In genomic region chr11:98589306-98589705, GRCm38 (mm10) we compare ENCODE assay signal across 23 mouse cellular contexts. TPM values are rescaled to one million over a fixed set of nuclear protein-coding genes. Genes with fewer than 3 reads are reported as not detected.
DNase-seq lines count a peak whose midpoint lies in the region; ATAC-seq and TF ChIP-seq lines count a peak whose summit lies in the region.
"Had no signal": no experiment of that assay in that cellular context is flagged by ENCODE, and none has a peak within 500 bp of the region (broad histone marks: within the 10 kb centered on the region; RNA-seq: fewer than 3 reads in every experiment).

No protein-coding gene starts in this region.

- H3K36me3 ChIP-seq in heart, embryonic 15.5 days: no peaks in the 10 kb centered on the region
- no peaks in the 10 kb centered on the region for H3K36me3 ChIP-seq in testis, adult 2 months (ENCODE audit: control insufficient read depth, insufficient read depth, low read length)
- H3K36me3 ChIP-seq in liver, embryonic 13.5 days: no peaks in the 10 kb centered on the region
- H3K36me3 ChIP-seq in midbrain, embryonic 15.5 days (replicated peaks): no peaks in the 10 kb centered on the region
- H3K36me3 ChIP-seq: embryonic facial prominence, embryonic 12.5 days; hindbrain, embryonic 12.5 days had no signal

- no peak for ATAC-seq in heart, embryonic 15.5 days (replicated peaks; ENCODE audit: insufficient number of reproducible peaks, insufficient read depth, low FRiP score, low read depth)
- ATAC-seq in liver, embryonic 13.5 days (ENCODE audit: low read depth): no peak
- no peak for ATAC-seq in midbrain, embryonic 15.5 days (replicated peaks)
- ATAC-seq: forebrain, embryonic 13.5 days had no signal

- no peak for TF ChIP-seq POLR2A in testis, adult 2 months (IDR thresholded peaks at IDR 0.05; ENCODE audit: control insufficient read depth, low read depth, low read length)

- H3K9ac ChIP-seq in heart, embryonic 15.5 days: no peak overlapping the region
- peak overlapping the region; percentile 94; the same call in 1 of the 2 replicates for H3K9ac ChIP-seq in liver, embryonic 13.5 days
- no peak overlapping the region for H3K9ac ChIP-seq in midbrain, embryonic 15.5 days
- H3K9ac ChIP-seq: embryonic facial prominence, embryonic 12.5 days; forebrain, embryonic 13.5 days; hindbrain, embryonic 12.5 days had no signal

- no peak for DNase-seq in heart, postnatal 4 days
- DNase-seq in testis, postnatal 10 days (ENCODE audit: low spot score): no peak
- no peak for DNase-seq in liver, embryonic 13.5 days
- DNase-seq in urinary bladder, postnatal 10 days (ENCODE audit: low spot score): no peak
- DNase-seq in gastrocnemius, adult 2 months: no peak
- DNase-seq: adrenal gland, postnatal 25 days; cerebellum, postnatal 25 days; kidney, adult 11 months; right cerebral cortex, adult 18-20 months had no signal

- intact Hi-C loops in gastrocnemius, adult 2 months (cut with DNase I): loop anchor here (5.0 kb wide), 1 partner anchor 37 kb away; the partner anchor contains the start of gene Zpbp2

- H3K4me1 ChIP-seq in heart, embryonic 15.5 days (replicated peaks): peaks cover 62% of the 10 kb centered on the region
- H3K4me1 ChIP-seq in testis, adult 2 months (ENCODE audit: control insufficient read depth, insufficient read depth, low read length): peaks cover 5% of the 10 kb centered on the region
- H3K4me1 ChIP-seq in liver, embryonic 13.5 days (replicated peaks): peaks cover 66% of the 10 kb centered on the region
- H3K4me1 ChIP-seq in midbrain, embryonic 15.5 days: peaks cover 34% of the 10 kb centered on the region

- H3K4me2 ChIP-seq in heart, embryonic 15.5 days: peak overlapping the region; percentile 86
- peak overlapping the region; percentile 85 for H3K4me2 ChIP-seq in liver, embryonic 13.5 days
- H3K4me2 ChIP-seq in midbrain, embryonic 15.5 days: no peak overlapping the region
- H3K4me2 ChIP-seq: hindbrain, embryonic 12.5 days had no signal

- no peak for TF ChIP-seq CTCF in testis, adult 2 months (IDR thresholded peaks at IDR 0.05; ENCODE audit: control insufficient read depth, insufficient read depth, insufficient replicate concordance, low read depth, low read length)
- TF ChIP-seq CTCF in gastrocnemius, adult 2 months (IDR thresholded peaks at IDR 0.05): no peak

- no peaks in the 10 kb centered on the region for H3K27me3 ChIP-seq in heart, embryonic 15.5 days
- H3K27me3 ChIP-seq in testis, adult 2 months (ENCODE audit: control insufficient read depth, insufficient read depth, low read length): no peaks in the 10 kb centered on the region
- H3K27me3 ChIP-seq in liver, embryonic 13.5 days: peaks cover 12% of the 10 kb centered on the region; the same call in 1 of the 2 replicates
- no peaks in the 10 kb centered on the region for H3K27me3 ChIP-seq in midbrain, embryonic 15.5 days (replicated peaks)
- H3K27me3 ChIP-seq: embryonic facial prominence, embryonic 12.5 days had no signal

- 64% methylated on average over 8 of the region's 8 CpGs for WGBS in heart, embryonic 15.5 days
- WGBS in liver, embryonic 13.5 days (ENCODE audit: insufficient replicate concordance): 55% methylated on average over 8 of the region's 8 CpGs
- 90% methylated on average over 8 of the region's 8 CpGs for WGBS in midbrain, embryonic 15.5 days

- H3K9me3 ChIP-seq in heart, embryonic 15.5 days (replicated peaks): no peaks in the 10 kb centered on the region
- H3K9me3 ChIP-seq in liver, embryonic 13.5 days (replicated peaks): no peaks in the 10 kb centered on the region
- H3K9me3 ChIP-seq in midbrain, embryonic 15.5 days: no peaks in the 10 kb centered on the region
- H3K9me3 ChIP-seq: embryonic facial prominence, embryonic 12.5 days; forebrain, embryonic 13.5 days; hindbrain, embryonic 12.5 days had no signal

- H3K27ac ChIP-seq in heart, embryonic 15.5 days: peak overlapping the region; percentile 96
- peak overlapping the region; percentile 39 for H3K27ac ChIP-seq in testis, adult 2 months (ENCODE audit: control insufficient read depth, insufficient read depth, low read depth, low read length)
- peak overlapping the region; percentile 100 for H3K27ac ChIP-seq in liver, embryonic 13.5 days
- no peak overlapping the region for H3K27ac ChIP-seq in gastrocnemius, adult 2 months
- no peak overlapping the region for H3K27ac ChIP-seq in midbrain, embryonic 15.5 days
- H3K27ac ChIP-seq: embryonic facial prominence, embryonic 12.5 days; forebrain, embryonic 13.5 days; hindbrain, embryonic 12.5 days; left cerebral cortex, adult 2 months had no signal

- no peak overlapping the region for H3K4me3 ChIP-seq in heart, embryonic 15.5 days
- peak overlapping the region; percentile 82 for H3K4me3 ChIP-seq in testis, adult 2 months (ENCODE audit: control insufficient read depth, low read depth, low read length)
- H3K4me3 ChIP-seq in liver, embryonic 13.5 days (replicated peaks): no peak overlapping the region
- H3K4me3 ChIP-seq in gastrocnemius, adult 2 months: no peak overlapping the region
- H3K4me3 ChIP-seq in midbrain, embryonic 15.5 days: no peak overlapping the region
- H3K4me3 ChIP-seq: embryonic facial prominence, embryonic 12.5 days; forebrain, embryonic 13.5 days; hindbrain, embryonic 12.5 days; left cerebral cortex, adult 2 months had no signal

RNA-seq across cellular contexts. Expression of gene Ormdl3, which starts 2.1 kb away (rescaled TPM):
- polyA plus RNA-seq in heart, embryonic 15.5 days (2015; fragmentation: Nextera tagmentation; extraction: Ambion mirVana): 55.6 and 68.0 TPM in 2 replicates
- total RNA-seq in heart, postnatal 4 days (2021): 10 to 100 TPM; 36.5 to 41.5 TPM
- 96.2 and 111 TPM in 2 replicates for polyA plus RNA-seq in testis, adult 2 months (2012; rRNA removed)
- 41.5 and 41.7 TPM in 2 replicates for polyA plus RNA-seq in liver, embryonic 13.5 days (2015; fragmentation: Nextera tagmentation; extraction: Ambion mirVana)
- 10 to 100 TPM; 24.5 to 25.7 TPM for total RNA-seq in gastrocnemius, adult 2 months (2021)
- 120 TPM in 2 replicates for polyA plus RNA-seq in midbrain, embryonic 15.5 days (2015; fragmentation: Nextera tagmentation; extraction: Ambion mirVana)

RNA-seq across cellular contexts. Expression of gene Lrrc3c, which starts 8.8 kb away (rescaled TPM):
- not detected in 2 replicates for polyA plus RNA-seq in heart, embryonic 15.5 days (2015; fragmentation: Nextera tagmentation; extraction: Ambion mirVana)
- not detected for total RNA-seq in heart, postnatal 4 days (2021)
- not detected in 2 replicates for polyA plus RNA-seq in testis, adult 2 months (2012; rRNA removed)
- polyA plus RNA-seq in liver, embryonic 13.5 days (2015; fragmentation: Nextera tagmentation; extraction: Ambion mirVana): not detected in 2 replicates
- total RNA-seq in gastrocnemius, adult 2 months (2021): not detected
- not detected in 2 replicates for polyA plus RNA-seq in midbrain, embryonic 15.5 days (2015; fragmentation: Nextera tagmentation; extraction: Ambion mirVana)
- total RNA-seq: adrenal gland, postnatal 25 days; gastrocnemius, adult 8-10 months; left cerebral cortex, adult 2 months; megakaryocyte-erythroid progenitor cell, adult 5-6 weeks; monocyte, adult 5-6 weeks; neutrophil, adult 5-6 weeks had no signal
- polyA plus RNA-seq: embryonic facial prominence, embryonic 12.5 days; forebrain, embryonic 13.5 days; hindbrain, embryonic 12.5 days; large intestine, adult 2 months; limb, embryonic 14.5 days; thymus, postnatal 0 days had no signal

RNA-seq across cellular contexts. Expression of gene Gm12355, which starts 36.2 kb away (rescaled TPM):
- polyA plus RNA-seq in heart, embryonic 15.5 days (2015; fragmentation: Nextera tagmentation; extraction: Ambion mirVana): 0.14 and 0.96 TPM in 2 replicates
- total RNA-seq in heart, postnatal 4 days (2021): 10 to 100 TPM; 29.2 to 29.5 TPM
- 0.11 and 0.16 TPM in 2 replicates for polyA plus RNA-seq in testis, adult 2 months (2012; rRNA removed)
- polyA plus RNA-seq in liver, embryonic 13.5 days (2015; fragmentation: Nextera tagmentation; extraction: Ambion mirVana): 0.53 and 0.90 TPM in 2 replicates
- 1 to 10 TPM; 4.6 to 5.6 TPM for total RNA-seq in gastrocnemius, adult 2 months (2021)
- polyA plus RNA-seq in midbrain, embryonic 15.5 days (2015; fragmentation: Nextera tagmentation; extraction: Ambion mirVana): 0.66 and 0.72 TPM in 2 replicates
- total RNA-seq: monocyte, adult 5-6 weeks; neutrophil, adult 5-6 weeks had no signal
- polyA plus RNA-seq: large intestine, adult 2 months had no signal

RNA-seq across cellular contexts. Expression of gene Gsdma3, which starts 36.9 kb away (rescaled TPM):
- not detected in 2 replicates for polyA plus RNA-seq in heart, embryonic 15.5 days (2015; fragmentation: Nextera tagmentation; extraction: Ambion mirVana)
- 1 to 10 TPM; 3.2 to 5.2 TPM for total RNA-seq in heart, postnatal 4 days (2021)
- polyA plus RNA-seq in testis, adult 2 months (2012; rRNA removed): 0.20 TPM in 2 replicates
- not detected in 2 replicates for polyA plus RNA-seq in liver, embryonic 13.5 days (2015; fragmentation: Nextera tagmentation; extraction: Ambion mirVana)
- total RNA-seq in gastrocnemius, adult 2 months (2021): 10 to 100 TPM; 17.7 to 28.8 TPM
- polyA plus RNA-seq in midbrain, embryonic 15.5 days (2015; fragmentation: Nextera tagmentation; extraction: Ambion mirVana): not detected in 2 replicates
- total RNA-seq: megakaryocyte-erythroid progenitor cell, adult 5-6 weeks; monocyte, adult 5-6 weeks; neutrophil, adult 5-6 weeks had no signal
- polyA plus RNA-seq: embryonic facial prominence, embryonic 12.5 days; forebrain, embryonic 13.5 days; hindbrain, embryonic 12.5 days; large intestine, adult 2 months; limb, embryonic 14.5 days had no signal

RNA-seq across cellular contexts. Expression of gene Zpbp2, which starts 38.4 kb away (rescaled TPM):
- polyA plus RNA-seq in heart, embryonic 15.5 days (2015; fragmentation: Nextera tagmentation; extraction: Ambion mirVana): 0.11 and 0.43 TPM in 2 replicates
- total RNA-seq in heart, postnatal 4 days (2021): under 1 TPM in 1 of 2 experiments, not detected in 1; 0.17 TPM
- polyA plus RNA-seq in testis, adult 2 months (2012; rRNA removed): 274 and 283 TPM in 2 replicates
- polyA plus RNA-seq in liver, embryonic 13.5 days (2015; fragmentation: Nextera tagmentation; extraction: Ambion mirVana): 0.45 and 0.58 TPM in 2 replicates
- not detected for total RNA-seq in gastrocnemius, adult 2 months (2021)
- 0.14 TPM in 1 of 2 replicates, not detected in the other for polyA plus RNA-seq in midbrain, embryonic 15.5 days (2015; fragmentation: Nextera tagmentation; extraction: Ambion mirVana)
- total RNA-seq: gastrocnemius, adult 8-10 months; left cerebral cortex, adult 2 months had no signal
- polyA plus RNA-seq: embryonic facial prominence, embryonic 12.5 days; forebrain, embryonic 13.5 days had no signal

Comparison
In these comparisons a context has a peak if more than half of its experiments do, and no peak if none do; other contexts are left out.
1. H3K27ac ChIP-seq: peak in heart, embryonic 15.5 days (single experiment), testis, adult 2 months (single experiment) and liver, embryonic 13.5 days (single experiment); none in gastrocnemius, adult 2 months (single experiment) and midbrain, embryonic 15.5 days (single experiment).